Mouse (Mus musculus) liver, embryonic 11.5 days (tissue): ENCODE results near the gene Secisbp2l. TPM values are rescaled to one million over a fixed set of nuclear protein-coding genes. Genes with fewer than 3 reads are reported as not detected.
A peak's percentile ranks its signal among the peaks of the same experiment; 100 is the strongest.

Experiments
- ATAC-seq: fragments of 200-750 bp; cut with Nextera tagmentation; replicated peaks from 2 replicates; pipeline ENCODE4 v1.8.0; 2017; ENCODE audit warnings: moderate number of reproducible peaks, mild to moderate bottlenecking, moderate TSS enrichment, moderate library complexity; ENCODE audit not compliant: low FRiP score
- DNase-seq: peaks from one replicate; pipeline ENCODE4 v3.0.0-alpha.2; 2017; ENCODE audit warnings: low spot score
- H3K27ac ChIP-seq: fragments of 300-500 bp; sonication (generic); 2 replicates; pipeline ENCODE4 v1.5.1; 2014; ENCODE audit warnings: mild to moderate bottlenecking, low read depth, low read length, control low read depth
- H3K27me3 ChIP-seq: fragments of 300-500 bp; sonication (generic); replicated peaks from 2 replicates; pipeline ENCODE4 v1.6.1; 2014; ENCODE audit warnings: low read length, mixed read lengths; ENCODE audit not compliant: control insufficient read depth, insufficient read depth
- H3K36me3 ChIP-seq: fragments of 300-500 bp; sonication (generic); 2 replicates; pipeline ENCODE4 v1.6.1; 2014; ENCODE audit warnings: mild to moderate bottlenecking, low read length, moderate library complexity, mixed read lengths; ENCODE audit not compliant: control insufficient read depth, insufficient read depth
- H3K4me1 ChIP-seq: fragments of 300-500 bp; sonication (generic); replicated peaks from 2 replicates; pipeline ENCODE4 v1.6.1; 2014; ENCODE audit warnings: low read length, mixed read lengths; ENCODE audit not compliant: control insufficient read depth, insufficient read depth
- H3K4me2 ChIP-seq: fragments of 300-500 bp; sonication (generic); 2 replicates; pipeline ENCODE4 v1.6.1; 2014; ENCODE audit warnings: mild to moderate bottlenecking, control low read depth, moderate library complexity
- H3K4me3 ChIP-seq: fragments of 300-500 bp; sonication (generic); 2 replicates; pipeline ENCODE4 v1.5.1; 2014; ENCODE audit warnings: low read depth, low read length, control low read depth
- H3K9ac ChIP-seq: fragments of 300-500 bp; sonication (generic); 2 replicates; pipeline ENCODE4 v1.6.1; 2014; ENCODE audit warnings: low read depth, low read length, control low read depth
- H3K9me3 ChIP-seq: fragments of 300-500 bp; sonication (generic); 2 replicates; pipeline ENCODE4 v1.6.1; 2016; ENCODE audit warnings: low read length, inconsistent platforms, mixed read lengths; ENCODE audit not compliant: control insufficient read depth
- WGBS: fragments of 180-500 bp; shearing (Covaris S2); extraction: QIAGEN DNeasy Blood & Tissue Kit; methylation state at CpG from one replicate; pipeline ENCODE4 v1.1.7; 2014; 5-methylcytosine and 5-hydroxymethylcytosine counted together
- polyA plus RNA-seq: library from polyadenylated mRNA; unstranded; fragments of >200 nt; fragmentation: Nextera tagmentation; extraction: Ambion mirVana; gene quantifications from 2 replicates; pipeline ENCODE4 v1.2.1, GENCODE M21; 2014

Secisbp2l gene
- polyA plus RNA-seq, 1 experiment from 2014 or later: 11.7 TPM

GRCm38 (mm10) chr2:125801947-125802346 lies 19.3 kb upstream of the Secisbp2l start:
- no peak for DNase-seq
- Histone ChIP-seq H3K27me3 (no peaks in the 10 kb centered on the region), H3K36me3 (no peaks in the 10 kb centered on the region), H3K9me3 (no peaks in the 10 kb centered on the region), H3K9ac (no peak overlapping the region), H3K4me1 (no peaks in the 10 kb centered on the region), H3K4me3 (no peak overlapping the region), H3K4me2 (no peak overlapping the region), H3K27ac (no peak overlapping the region)
- no peak for ATAC-seq
- WGBS: 86% methylated on average over 4 of the region's 4 CpGs

- DNase-seq (no peak), ATAC-seq (no peak)
- Histone ChIP-seq H3K9ac (no peak overlapping the region), H3K4me1 (no peaks in the 10 kb centered on the region), H3K27me3 (no peaks in the 10 kb centered on the region), H3K36me3 (no peaks in the 10 kb centered on the region), H3K4me3 (no peak overlapping the region), H3K9me3 (no peaks in the 10 kb centered on the region), H3K27ac (no peak overlapping the region), H3K4me2 (no peak overlapping the region)
- WGBS: 63% methylated on average over 8 of the region's 8 CpGs
Observed at GRCm38 (mm10) chr2:125801038-125801437, 18.4 kb upstream of the Secisbp2l start.

GRCm38 (mm10) chr2:125800428-125800827 lies 17.8 kb upstream of the Secisbp2l start:
- Histone ChIP-seq H3K9ac (no peak overlapping the region), H3K9me3 (no peaks in the 10 kb centered on the region), H3K27ac (no peak overlapping the region), H3K4me3 (no peak overlapping the region), H3K36me3 (no peaks in the 10 kb centered on the region), H3K4me2 (no peak overlapping the region), H3K4me1 (no peaks in the 10 kb centered on the region), H3K27me3 (no peaks in the 10 kb centered on the region)
- WGBS: 64% methylated on average over 4 of the region's 4 CpGs
- ATAC-seq: no peak
- DNase-seq: no peak

GRCm38 (mm10) chr2:125797872-125798271 lies 15.2 kb upstream of the Secisbp2l start:
- Histone ChIP-seq H3K4me3 (no peak overlapping the region), H3K9ac (no peak overlapping the region), H3K36me3 (no peaks in the 10 kb centered on the region), H3K4me1 (no peaks in the 10 kb centered on the region), H3K9me3 (no peaks in the 10 kb centered on the region), H3K27ac (no peak overlapping the region), H3K27me3 (no peaks in the 10 kb centered on the region), H3K4me2 (no peak overlapping the region)
- DNase-seq: no peak
- ATAC-seq: no peak

GRCm38 (mm10) chr2:125795118-125795517 lies 12.4 kb upstream of the Secisbp2l start:
- Histone ChIP-seq H3K9me3 (no peaks in the 10 kb centered on the region), H3K4me2 (no peak overlapping the region), H3K9ac (no peak overlapping the region), H3K36me3 (no peaks in the 10 kb centered on the region), H3K27me3 (no peaks in the 10 kb centered on the region), H3K4me3 (no peak overlapping the region), H3K4me1 (0 out of 2 replicates have a peak, but pooled peaks cover 4% of the 10 kb centered on the region), H3K27ac (no peak overlapping the region)
- no peak for DNase-seq
- 38% methylated on average over 2 of the region's 2 CpGs for WGBS
- ATAC-seq: no peak

GRCm38 (mm10) chr2:125794166-125794565 lies 11.5 kb upstream of the Secisbp2l start:
- no peaks in the 10 kb centered on the region for H3K36me3 ChIP-seq
- WGBS: 75% methylated on average over 2 of the region's 2 CpGs
- H3K27ac ChIP-seq: no peak overlapping the region
- 0 out of 2 replicates have a peak, but pooled peaks cover 4% of the 10 kb centered on the region for H3K4me1 ChIP-seq
- no peak overlapping the region for H3K4me3 ChIP-seq
- H3K9ac ChIP-seq: no peak overlapping the region
- DNase-seq (no peak), ATAC-seq (no peak)
- H3K9me3 ChIP-seq: no peaks in the 10 kb centered on the region
- no peak overlapping the region for H3K4me2 ChIP-seq
- no peaks in the 10 kb centered on the region for H3K27me3 ChIP-seq

- DNase-seq: no peak
- no peaks in the 10 kb centered on the region for H3K27me3 ChIP-seq
- no peak overlapping the region for H3K9ac ChIP-seq
- no peak for ATAC-seq
- H3K4me1 ChIP-seq: 0 out of 2 replicates have a peak, but pooled peaks cover 4% of the 10 kb centered on the region
- no peak overlapping the region for H3K4me3 ChIP-seq
- no peak overlapping the region for H3K27ac ChIP-seq
- WGBS: 82% methylated on average over 11 of the region's 11 CpGs
- no peaks in the 10 kb centered on the region for H3K9me3 ChIP-seq
- H3K4me2 ChIP-seq: no peak overlapping the region
- H3K36me3 ChIP-seq: no peaks in the 10 kb centered on the region
Observed at GRCm38 (mm10) chr2:125792879-125793261, 10.2 kb upstream of the Secisbp2l start.

- Histone ChIP-seq H3K9ac (no peak overlapping the region), H3K4me1 (0 out of 2 replicates have a peak, but pooled peaks cover 4% of the 10 kb centered on the region), H3K4me3 (no peak overlapping the region), H3K4me2 (no peak overlapping the region), H3K27ac (no peak overlapping the region), H3K9me3 (no peaks in the 10 kb centered on the region), H3K36me3 (no peaks in the 10 kb centered on the region), H3K27me3 (no peaks in the 10 kb centered on the region)
- ATAC-seq: no peak
- 58% methylated on average over 2 of the region's 2 CpGs for WGBS
- DNase-seq: no peak
Observed at GRCm38 (mm10) chr2:125792144-125792878, 9.6 kb upstream of the Secisbp2l start.

- DNase-seq (no peak), ATAC-seq (0 out of 2 replicates have a peak, but pooled peaks have one; percentile 41)
- Histone ChIP-seq H3K9me3 (no peaks in the 10 kb centered on the region), H3K36me3 (no peaks in the 10 kb centered on the region), H3K27ac (no peak overlapping the region), H3K4me2 (no peak overlapping the region), H3K4me1 (0 out of 2 replicates have a peak, but pooled peaks cover 4% of the 10 kb centered on the region), H3K9ac (no peak overlapping the region), H3K4me3 (no peak overlapping the region), H3K27me3 (no peaks in the 10 kb centered on the region)
- WGBS: 36% methylated on average over 7 of the region's 7 CpGs
Observed at GRCm38 (mm10) chr2:125791485-125791885, 8.8 kb upstream of the Secisbp2l start.
